Mouse (Mus musculus) adrenal gland, adult 8-10 months (tissue): Measurements from ENCODE around the gene Grhl3. TPM values are rescaled to one million over a fixed set of nuclear protein-coding genes. Genes with fewer than 3 reads are reported as not detected.

Experiments used
- microRNA-seq, 2 experiments: library from miRNA; unstranded; fragments of <30 nt; microRNA quantifications; one replicate each; pipeline ENCODE4 v1.2.0; 2022
- total RNA-seq, 4 experiments: library from RNA; stranded (reverse); gene quantifications; 2 replicates each; pipeline ENCODE4 v1.2.4; 2022

Gene Grhl3
- total RNA-seq, 4 experiments from 2014 or later: 0.15 to 0.24 TPM; not detected in 2

Small RNA genes lying within 50 kb of the gene (microRNA-seq; reads per million reads assigned to microRNA genes)
- 0 reads per million in 2 experiments for gene Gm25317

Other genes starting within 250 kb of the Grhl3 start
- gene Srrm1, start 220.3 kb downstream of the Grhl3 start, total RNA-seq: 100 to 1,000 TPM in 3 of 4 experiments, 10 to 100 TPM in 1; 95.5 to 188 (median 137) TPM
- 1 to 10 TPM in 1 of 4 experiments, under 1 TPM in 3; 0.46 to 1.0 (median 0.67) TPM for gene Ncmap, start 175.4 kb downstream of the Grhl3 start, total RNA-seq
- 10 to 100 TPM; 19.1 to 33.0 (median 27.2) TPM for gene Rcan3, start 139.8 kb downstream of the Grhl3 start, total RNA-seq
- gene Stpg1, start 78.8 kb downstream of the Grhl3 start, total RNA-seq: 1 to 10 TPM in 2 of 4 experiments, under 1 TPM in 2; 0.84 to 1.8 (median 1.1) TPM
- 10 to 100 TPM; 22.1 to 31.0 (median 26.2) TPM for gene Nipal3, start 78.6 kb downstream of the Grhl3 start, total RNA-seq
- gene Ifnlr1, start 112.7 kb upstream of the Grhl3 start, total RNA-seq: under 1 TPM in 3 of 4 experiments, not detected in 1; 0.17 to 0.22 (median 0.18) TPM
- gene Il22ra1, start 154.5 kb upstream of the Grhl3 start, total RNA-seq: 1 to 10 TPM in 2 of 4 experiments, under 1 TPM in 1, not detected in 1; 0.35 to 2.5 (median 1.1) TPM
- under 1 TPM; 0.12 to 0.52 (median 0.22) TPM for gene Myom3, start 186.1 kb upstream of the Grhl3 start, total RNA-seq